Mouse (Mus musculus): ENCODE results near the gene Olfr1501. TPM values are rescaled to one million over a fixed set of nuclear protein-coding genes. Genes with fewer than 3 reads are reported as not detected.
"Not testable (repeated sequence)": the region's sequence is repeated elsewhere in the genome, so short reads cannot be mapped to it uniquely, and the experiment has no call there.

The Olfr1501 gene
- polyA plus RNA-seq (2015; fragmentation: Nextera tagmentation; extraction: Ambion mirVana) = not detected in 2 replicates

- not testable (repeated sequence) for H3K27ac ChIP-seq (ENCODE audit: low read length); H3K4me1 ChIP-seq (replicated peaks; ENCODE audit: control insufficient read depth, insufficient read depth, low read length); H3K36me3 ChIP-seq (ENCODE audit: control insufficient read depth, insufficient read depth); H3K9me3 ChIP-seq (ENCODE audit: control insufficient read depth, low read length); ATAC-seq; H3K4me3 ChIP-seq (replicated peaks; ENCODE audit: low read length); H3K27me3 ChIP-seq (replicated peaks; ENCODE audit: control insufficient read depth, insufficient read depth, low read length); H3K9ac ChIP-seq (replicated peaks; ENCODE audit: low read depth, low read length); H3K4me2 ChIP-seq (ENCODE audit: low read length)
These were observed at the start of gene Olfr1501 for GRCm38 (mm10) chr19:13850592-13850991. Gene Olfr1501 (minus strand): TSS chr19:13850692.

GRCm38 (mm10) chr19:13897828-13898227 lies 47.3 kb upstream of the Olfr1501 start, which contains the start of gene Olfr1504:
Gene Olfr1504 (minus strand): TSS chr19:13897928.
- H3K36me3 ChIP-seq (ENCODE audit: control insufficient read depth, insufficient read depth) = no peaks in the 10 kb centered on the region
- H3K4me2 ChIP-seq (ENCODE audit: low read length) = no peak within 1 kb of the TSS
- no peak within 1 kb of the TSS for H3K27ac ChIP-seq (ENCODE audit: low read length)
- no peaks in the 10 kb centered on the region for H3K4me1 ChIP-seq (replicated peaks; ENCODE audit: control insufficient read depth, insufficient read depth, low read length)
- no peak within 1 kb of the TSS for H3K9ac ChIP-seq (replicated peaks; ENCODE audit: low read depth, low read length)
- ATAC-seq = no peak
- 85% methylated on average over 1 of the region's 1 CpGs for WGBS
- no peaks in the 10 kb centered on the region for H3K9me3 ChIP-seq (ENCODE audit: control insufficient read depth, low read length)
- no peak within 1 kb of the TSS for H3K4me3 ChIP-seq (replicated peaks; ENCODE audit: low read length)
- no peaks in the 10 kb centered on the region for H3K27me3 ChIP-seq (replicated peaks; ENCODE audit: control insufficient read depth, insufficient read depth, low read length)

GRCm38 (mm10) chr19:13861495-13861894 lies 11.0 kb upstream of the Olfr1501 start, which contains the start of gene Olfr1502:
Gene Olfr1502 (plus strand): TSS chr19:13861795.
- Histone ChIP-seq H3K27me3 (replicated peaks; ENCODE audit: control insufficient read depth, insufficient read depth, low read length) (no peaks in the 10 kb centered on the region), H3K9me3 (ENCODE audit: control insufficient read depth, low read length) (no peaks in the 10 kb centered on the region), H3K27ac (ENCODE audit: low read length) (no peak within 1 kb of the TSS), H3K36me3 (ENCODE audit: control insufficient read depth, insufficient read depth) (no peaks in the 10 kb centered on the region), H3K4me2 (ENCODE audit: low read length) (no peak within 1 kb of the TSS), H3K4me1 (replicated peaks; ENCODE audit: control insufficient read depth, insufficient read depth, low read length) (no peaks in the 10 kb centered on the region), H3K9ac (replicated peaks; ENCODE audit: low read depth, low read length) (no peak within 1 kb of the TSS), H3K4me3 (replicated peaks; ENCODE audit: low read length) (no peak within 1 kb of the TSS)
- 80% methylated on average over 1 of the region's 1 CpGs for WGBS
- no peak for ATAC-seq

DNA sequence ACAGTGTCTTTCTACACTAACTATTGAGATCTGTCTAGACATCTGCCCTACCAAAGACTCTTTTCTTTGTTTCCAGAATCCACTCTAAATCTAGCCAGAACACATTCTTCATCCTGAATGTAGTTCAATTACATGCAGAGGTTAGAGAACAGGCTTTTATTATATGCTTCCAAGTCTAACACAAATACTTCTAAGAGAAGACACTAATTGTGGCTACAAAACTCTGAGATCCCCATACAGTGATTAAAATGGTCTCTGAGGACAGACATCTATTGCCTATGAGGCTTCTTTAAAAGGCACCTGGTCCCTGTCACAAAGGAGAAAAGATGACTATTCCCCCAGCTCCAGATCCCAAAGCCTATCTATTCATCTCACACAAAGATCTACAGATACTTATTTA lies 20.1 kb downstream of the Olfr1501 start, which contains the start of gene Olfr1500:
Gene Olfr1500 (minus strand): TSS at position 101 of the 400 bp plus-strand sequence.
- no peak for ATAC-seq
- H3K9ac ChIP-seq (replicated peaks; ENCODE audit: low read depth, low read length) = no peak within 1 kb of the TSS
- no peak within 1 kb of the TSS for H3K4me2 ChIP-seq (ENCODE audit: low read length)
- no peak within 1 kb of the TSS for H3K27ac ChIP-seq (ENCODE audit: low read length)
- H3K4me1 ChIP-seq (replicated peaks; ENCODE audit: control insufficient read depth, insufficient read depth, low read length) = no peaks in the 10 kb centered on the region
- no peak within 1 kb of the TSS for H3K4me3 ChIP-seq (replicated peaks; ENCODE audit: low read length)
- no peaks in the 10 kb centered on the region for H3K27me3 ChIP-seq (replicated peaks; ENCODE audit: control insufficient read depth, insufficient read depth, low read length)
- H3K9me3 ChIP-seq (ENCODE audit: control insufficient read depth, low read length) = no peaks in the 10 kb centered on the region
- H3K36me3 ChIP-seq (ENCODE audit: control insufficient read depth, insufficient read depth) = no peaks in the 10 kb centered on the region

- no peaks in the 10 kb centered on the region for H3K36me3 ChIP-seq (ENCODE audit: control insufficient read depth, insufficient read depth)
- H3K4me3 ChIP-seq (replicated peaks; ENCODE audit: low read length) = no peak overlapping the region
- WGBS = 65% methylated on average over 3 of the region's 3 CpGs
- no peaks in the 10 kb centered on the region for H3K9me3 ChIP-seq (ENCODE audit: control insufficient read depth, low read length)
- no peak overlapping the region for H3K4me2 ChIP-seq (ENCODE audit: low read length)
- no peaks in the 10 kb centered on the region for H3K27me3 ChIP-seq (replicated peaks; ENCODE audit: control insufficient read depth, insufficient read depth, low read length)
- ATAC-seq = no peak
- no peak overlapping the region for H3K9ac ChIP-seq (replicated peaks; ENCODE audit: low read depth, low read length)
- H3K27ac ChIP-seq (ENCODE audit: low read length) = no peak overlapping the region
- H3K4me1 ChIP-seq (replicated peaks; ENCODE audit: control insufficient read depth, insufficient read depth, low read length) = no peaks in the 10 kb centered on the region
These were observed 22.0 kb downstream of the Olfr1501 start for GRCm38 (mm10) chr19:13828447-13828846.

- Histone ChIP-seq H3K27me3 (replicated peaks; ENCODE audit: control insufficient read depth, insufficient read depth, low read length) (no peaks in the 10 kb centered on the region), H3K27ac (ENCODE audit: low read length) (no peak overlapping the region)
- 63% methylated on average over 5 of the region's 5 CpGs for WGBS
These were observed 29.6 kb downstream of the Olfr1501 start for GRCm38 (mm10) chr19:13820847-13821246.

DNA sequence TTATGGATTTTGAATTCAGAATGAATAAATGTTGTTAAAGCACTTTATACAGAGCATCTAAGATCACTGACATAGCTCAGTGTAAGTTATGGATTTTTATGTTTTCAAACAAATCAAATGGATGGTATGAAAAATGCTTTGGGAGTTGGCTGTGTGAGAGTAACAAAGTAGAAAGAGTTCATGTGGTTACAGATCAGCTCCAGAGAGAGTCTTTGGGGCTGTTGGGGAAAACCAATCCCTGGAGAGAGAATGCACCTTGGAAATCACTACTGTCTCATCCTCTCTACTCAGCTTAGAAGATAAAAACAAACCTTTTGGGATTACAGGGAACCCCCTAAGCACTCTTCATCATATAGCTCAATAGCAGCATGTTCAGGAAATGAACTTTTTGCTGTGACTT lies 31.1 kb downstream of the Olfr1501 start, which contains the start of gene Olfr1499:
Gene Olfr1499 (minus strand): TSS at position 101 of the 400 bp plus-strand sequence.
- no peak within 1 kb of the TSS for H3K4me3 ChIP-seq (replicated peaks; ENCODE audit: low read length)
- H3K27me3 ChIP-seq (replicated peaks; ENCODE audit: control insufficient read depth, insufficient read depth, low read length) = no peaks in the 10 kb centered on the region
- H3K9ac ChIP-seq (replicated peaks; ENCODE audit: low read depth, low read length) = no peak within 1 kb of the TSS
- H3K4me2 ChIP-seq (ENCODE audit: low read length) = no peak within 1 kb of the TSS
- no peak within 1 kb of the TSS for H3K27ac ChIP-seq (ENCODE audit: low read length)
- H3K4me1 ChIP-seq (replicated peaks; ENCODE audit: control insufficient read depth, insufficient read depth, low read length) = no peaks in the 10 kb centered on the region
- H3K9me3 ChIP-seq (ENCODE audit: control insufficient read depth, low read length) = no peaks in the 10 kb centered on the region
- H3K36me3 ChIP-seq (ENCODE audit: control insufficient read depth, insufficient read depth) = no peaks in the 10 kb centered on the region
- no peak for ATAC-seq

More at GRCm38 (mm10) chr19:13820847-13821246, 29.6 kb downstream of the Olfr1501 start:
- no peak overlapping the region for H3K4me3 ChIP-seq (replicated peaks; ENCODE audit: low read length)
- H3K9me3 ChIP-seq (ENCODE audit: control insufficient read depth, low read length) = no peaks in the 10 kb centered on the region
- H3K4me1 ChIP-seq (replicated peaks; ENCODE audit: control insufficient read depth, insufficient read depth, low read length) = no peaks in the 10 kb centered on the region
- ATAC-seq = no peak
- no peaks in the 10 kb centered on the region for H3K36me3 ChIP-seq (ENCODE audit: control insufficient read depth, insufficient read depth)
- no peak overlapping the region for H3K9ac ChIP-seq (replicated peaks; ENCODE audit: low read depth, low read length)
- H3K4me2 ChIP-seq (ENCODE audit: low read length) = no peak overlapping the region

GRCm38 (mm10) chr19:13818827-13819226 lies 31.7 kb downstream of the Olfr1501 start:
- Histone ChIP-seq H3K9me3 (ENCODE audit: control insufficient read depth, low read length) (no peaks in the 10 kb centered on the region), H3K36me3 (ENCODE audit: control insufficient read depth, insufficient read depth) (no peaks in the 10 kb centered on the region), H3K4me2 (ENCODE audit: low read length) (no peak overlapping the region), H3K4me1 (replicated peaks; ENCODE audit: control insufficient read depth, insufficient read depth, low read length) (no peaks in the 10 kb centered on the region), H3K9ac (replicated peaks; ENCODE audit: low read depth, low read length) (no peak overlapping the region), H3K27me3 (replicated peaks; ENCODE audit: control insufficient read depth, insufficient read depth, low read length) (no peaks in the 10 kb centered on the region), H3K4me3 (replicated peaks; ENCODE audit: low read length) (no peak overlapping the region), H3K27ac (ENCODE audit: low read length) (no peak overlapping the region)
- 34% methylated on average over 5 of the region's 5 CpGs for WGBS
- ATAC-seq = no peak

GRCm38 (mm10) chr19:13812823-13813222 lies 37.7 kb downstream of the Olfr1501 start:
- Histone ChIP-seq H3K36me3 (ENCODE audit: control insufficient read depth, insufficient read depth) (no peaks in the 10 kb centered on the region), H3K9me3 (ENCODE audit: control insufficient read depth, low read length) (no peaks in the 10 kb centered on the region), H3K9ac (replicated peaks; ENCODE audit: low read depth, low read length) (no peak overlapping the region), H3K4me1 (replicated peaks; ENCODE audit: control insufficient read depth, insufficient read depth, low read length) (no peaks in the 10 kb centered on the region), H3K27ac (ENCODE audit: low read length) (no peak overlapping the region), H3K27me3 (replicated peaks; ENCODE audit: control insufficient read depth, insufficient read depth, low read length) (no peaks in the 10 kb centered on the region), H3K4me3 (replicated peaks; ENCODE audit: low read length) (no peak overlapping the region), H3K4me2 (ENCODE audit: low read length) (no peak overlapping the region)
- 72% methylated on average over 2 of the region's 2 CpGs for WGBS
- ATAC-seq = no peak

- ATAC-seq; H3K4me1 ChIP-seq (replicated peaks; ENCODE audit: control insufficient read depth, insufficient read depth, low read length); H3K27me3 ChIP-seq (replicated peaks; ENCODE audit: control insufficient read depth, insufficient read depth, low read length); H3K27ac ChIP-seq (ENCODE audit: low read length); H3K9me3 ChIP-seq (ENCODE audit: control insufficient read depth, low read length); H3K36me3 ChIP-seq (ENCODE audit: control insufficient read depth, insufficient read depth); H3K4me2 ChIP-seq (ENCODE audit: low read length); H3K9ac ChIP-seq (replicated peaks; ENCODE audit: low read depth, low read length); H3K4me3 ChIP-seq (replicated peaks; ENCODE audit: low read length): not testable (repeated sequence)
- 71% methylated on average over 1 of the region's 1 CpGs for WGBS
These were observed 45.0 kb downstream of the Olfr1501 start for GRCm38 (mm10) chr19:13805486-13805885.
